Mouse (Mus musculus): ENCODE data around the gene Pbld2. TPM values are rescaled to one million over a fixed set of nuclear protein-coding genes. Genes with fewer than 3 reads are reported as not detected.

The Pbld2 gene
- polyA plus RNA-seq, 1 experiment from 2014 or later = 1.6 TPM

Other genes starting within 250 kb of the Pbld2 start
- gene Ccar1, start 232.0 kb upstream of the Pbld2 start, polyA plus RNA-seq (2014; fragmentation: Nextera tagmentation; extraction: Ambion mirVana) = 141 and 144 TPM in 2 replicates
- gene Tet1, start 115.3 kb upstream of the Pbld2 start, polyA plus RNA-seq (2014; fragmentation: Nextera tagmentation; extraction: Ambion mirVana) = 33.3 and 34.7 TPM in 2 replicates
- gene Slc25a16, start 103.7 kb upstream of the Pbld2 start, polyA plus RNA-seq (2014; fragmentation: Nextera tagmentation; extraction: Ambion mirVana) = 15.3 and 17.5 TPM in 2 replicates
- 15.7 and 15.9 TPM in 2 replicates for gene Dna2, start 77.3 kb upstream of the Pbld2 start, polyA plus RNA-seq (2014; fragmentation: Nextera tagmentation; extraction: Ambion mirVana)
- gene Rufy2, start 44.1 kb upstream of the Pbld2 start, polyA plus RNA-seq (2014; fragmentation: Nextera tagmentation; extraction: Ambion mirVana) = 28.0 and 32.4 TPM in 2 replicates
- 75.0 and 75.8 TPM in 2 replicates for gene Hnrnph3, start 98 bp upstream of the Pbld2 start, polyA plus RNA-seq (2014; fragmentation: Nextera tagmentation; extraction: Ambion mirVana)
- gene Pbld1, start 35.8 kb downstream of the Pbld2 start, polyA plus RNA-seq (2014; fragmentation: Nextera tagmentation; extraction: Ambion mirVana) = 1.2 and 1.5 TPM in 2 replicates
- gene Atoh7, start 75.3 kb downstream of the Pbld2 start, polyA plus RNA-seq (2014; fragmentation: Nextera tagmentation; extraction: Ambion mirVana) = not detected in 2 replicates
- not detected in 2 replicates for gene Mypn, start 179.6 kb downstream of the Pbld2 start, polyA plus RNA-seq (2014; fragmentation: Nextera tagmentation; extraction: Ambion mirVana)
- gene Herc4, start 219.5 kb downstream of the Pbld2 start, polyA plus RNA-seq (2014; fragmentation: Nextera tagmentation; extraction: Ambion mirVana) = 48.6 and 49.1 TPM in 2 replicates